Mouse (Mus musculus) embryonic facial prominence, embryonic 11.5 days (tissue): ENCODE measurements around the gene Bcl11b. TPM values are rescaled to one million over a fixed set of nuclear protein-coding genes. Genes with fewer than 3 reads are reported as not detected.

Source experiments
- ATAC-seq: fragments of 200-750 bp; cut with Nextera tagmentation; replicated peaks from 2 replicates; pipeline ENCODE4 v1.8.0; 2017; ENCODE audit warnings: low read depth; ENCODE audit not compliant: insufficient number of reproducible peaks, low FRiP score, low TSS enrichment
- DNase-seq: peaks from one replicate; pipeline ENCODE4 v3.0.0-alpha.2; 2015; ENCODE audit warnings: low spot score
- H3K27ac ChIP-seq: fragments of 300-500 bp; sonication (generic); replicated peaks from 2 replicates; pipeline ENCODE4 v1.5.1; 2014; ENCODE audit warnings: mild to moderate bottlenecking, low read depth, low read length, control low read depth
- H3K27me3 ChIP-seq: fragments of 300-500 bp; sonication (generic); 2 replicates; pipeline ENCODE4 v1.6.1; 2014; ENCODE audit warnings: mild to moderate bottlenecking, low read length, moderate library complexity, mixed read lengths; ENCODE audit not compliant: control insufficient read depth, insufficient read depth
- H3K36me3 ChIP-seq: fragments of 300-500 bp; sonication (generic); replicated peaks from 2 replicates; pipeline ENCODE4 v1.6.1; 2014; ENCODE audit warnings: low read depth, mild to moderate bottlenecking, low read length, moderate library complexity, mixed read lengths; ENCODE audit not compliant: control insufficient read depth, insufficient read depth
- H3K4me1 ChIP-seq: fragments of 300-500 bp; sonication (generic); 2 replicates; pipeline ENCODE4 v1.6.1; 2014; ENCODE audit warnings: low read length, mixed read lengths; ENCODE audit not compliant: control insufficient read depth, insufficient read depth
- H3K4me2 ChIP-seq: fragments of 300-500 bp; sonication (generic); 2 replicates; pipeline ENCODE4 v1.6.1; 2014; ENCODE audit warnings: low read depth, mild to moderate bottlenecking, control low read depth, low read length, moderate library complexity
- H3K4me3 ChIP-seq: fragments of 300-500 bp; sonication (generic); 2 replicates; pipeline ENCODE4 v1.5.1; 2014; ENCODE audit warnings: low read depth, low read length, control low read depth
- H3K9ac ChIP-seq: fragments of 300-500 bp; sonication (generic); replicated peaks from 2 replicates; pipeline ENCODE4 v1.6.1; 2014; ENCODE audit warnings: mild to moderate bottlenecking, control low read depth, low read length
- H3K9me3 ChIP-seq: fragments of 300-500 bp; sonication (generic); replicated peaks from 2 replicates; pipeline ENCODE4 v1.6.1; 2016; ENCODE audit warnings: mild to moderate bottlenecking, low read length, inconsistent platforms, mixed read lengths; ENCODE audit not compliant: control insufficient read depth
- WGBS: fragments of 180-500 bp; shearing (Covaris S2); extraction: QIAGEN DNeasy Blood & Tissue Kit; methylation state at CpG from one replicate; pipeline ENCODE4 v1.1.7; 2014; 5-methylcytosine and 5-hydroxymethylcytosine counted together
- polyA plus RNA-seq: library from polyadenylated mRNA; unstranded; fragments of >200 nt; fragmentation: Nextera tagmentation; extraction: Ambion mirVana; gene quantifications from 2 replicates; pipeline ENCODE4 v1.2.1, GENCODE M21; 2014

The Bcl11b gene
- polyA plus RNA-seq, 1 experiment from 2014 or later = 14.8 TPM

- Histone ChIP-seq H3K4me1 (peaks cover 9% of the 10 kb centered on the region; the same call in 1 of the 2 replicates), H3K36me3 (no peaks in the 10 kb centered on the region), H3K27ac (no peak overlapping the region), H3K9me3 (no peaks in the 10 kb centered on the region), H3K4me2 (no peak overlapping the region), H3K27me3 (no peaks in the 10 kb centered on the region), H3K4me3 (no peak overlapping the region), H3K9ac (no peak overlapping the region)
- DNase-seq (no peak), ATAC-seq (no peak)
- WGBS = 91% methylated on average over 3 of the region's 3 CpGs
Observed at GRCm38 (mm10) chr12:107891449-107891848, 112.0 kb downstream of the Bcl11b start.

- peaks cover 9% of the 10 kb centered on the region; the same call in 1 of the 2 replicates for H3K4me1 ChIP-seq
- DNase-seq (peak; percentile 52), ATAC-seq (peak; percentile 30; the same call in 1 of the 2 replicates)
- no peak overlapping the region for H3K9ac ChIP-seq
- no peaks in the 10 kb centered on the region for H3K27me3 ChIP-seq
- no peaks in the 10 kb centered on the region for H3K9me3 ChIP-seq
- H3K27ac ChIP-seq = no peak overlapping the region
- no peak overlapping the region for H3K4me2 ChIP-seq
- WGBS = 55% methylated on average over 7 of the region's 7 CpGs
- H3K36me3 ChIP-seq = no peaks in the 10 kb centered on the region
- no peak overlapping the region for H3K4me3 ChIP-seq
Observed at GRCm38 (mm10) chr12:107890326-107890725, 113.1 kb downstream of the Bcl11b start.

GRCm38 (mm10) chr12:107889841-107890240 lies 113.6 kb downstream of the Bcl11b start:
- 22% methylated on average over 10 of the region's 10 CpGs for WGBS
- peak; percentile 72 for ATAC-seq

GRCm38 (mm10) chr12:107888646-107889045 lies 114.8 kb downstream of the Bcl11b start:
- H3K9ac ChIP-seq = no peak overlapping the region
- no peak overlapping the region for H3K4me3 ChIP-seq
- H3K9me3 ChIP-seq = no peaks in the 10 kb centered on the region
- H3K27me3 ChIP-seq = no peaks in the 10 kb centered on the region
- ATAC-seq (no peak), DNase-seq (no peak)
- H3K4me1 ChIP-seq = peaks cover 9% of the 10 kb centered on the region; the same call in 1 of the 2 replicates
- no peaks in the 10 kb centered on the region for H3K36me3 ChIP-seq
- 46% methylated on average over 5 of the region's 5 CpGs for WGBS
- H3K4me2 ChIP-seq = no peak overlapping the region
- H3K27ac ChIP-seq = no peak overlapping the region

More at GRCm38 (mm10) chr12:107889841-107890240, 113.6 kb downstream of the Bcl11b start:
- H3K27ac ChIP-seq = peak overlapping the region; percentile 44
- no peaks in the 10 kb centered on the region for H3K27me3 ChIP-seq
- H3K9ac ChIP-seq = 0 out of 2 replicates have a peak overlapping the region, but pooled peaks have one; percentile 7
- H3K4me3 ChIP-seq = no peak overlapping the region
- no peak overlapping the region for H3K4me2 ChIP-seq
- DNase-seq = peak; percentile 67
- H3K36me3 ChIP-seq = no peaks in the 10 kb centered on the region
- peaks cover 9% of the 10 kb centered on the region; the same call in 1 of the 2 replicates for H3K4me1 ChIP-seq
- no peaks in the 10 kb centered on the region for H3K9me3 ChIP-seq

- H3K27ac ChIP-seq = no peak overlapping the region
- no peak overlapping the region for H3K4me3 ChIP-seq
- H3K4me2 ChIP-seq = no peak overlapping the region
- 76% methylated on average over 5 of the region's 5 CpGs for WGBS
- DNase-seq = no peak
- H3K27me3 ChIP-seq = no peaks in the 10 kb centered on the region
- H3K4me1 ChIP-seq = peaks cover 9% of the 10 kb centered on the region; the same call in 1 of the 2 replicates
- H3K36me3 ChIP-seq = no peaks in the 10 kb centered on the region
- H3K9ac ChIP-seq = no peak overlapping the region
- no peak for ATAC-seq
- no peaks in the 10 kb centered on the region for H3K9me3 ChIP-seq
Observed at GRCm38 (mm10) chr12:107888049-107888448, 115.4 kb downstream of the Bcl11b start.

- H3K4me1 ChIP-seq = peaks cover 9% of the 10 kb centered on the region; the same call in 1 of the 2 replicates
- WGBS = 52% methylated on average over 6 of the region's 6 CpGs
- H3K27ac ChIP-seq = no peak overlapping the region
- ATAC-seq = no peak
- H3K4me3 ChIP-seq = no peak overlapping the region
- no peaks in the 10 kb centered on the region for H3K27me3 ChIP-seq
- peak; percentile 19 for DNase-seq
- H3K9ac ChIP-seq = no peak overlapping the region
- H3K4me2 ChIP-seq = no peak overlapping the region
- no peaks in the 10 kb centered on the region for H3K36me3 ChIP-seq
- H3K9me3 ChIP-seq = no peaks in the 10 kb centered on the region
Observed at GRCm38 (mm10) chr12:107887621-107888020, 115.8 kb downstream of the Bcl11b start.

- Histone ChIP-seq H3K9ac (no peak overlapping the region), H3K4me2 (no peak overlapping the region), H3K9me3 (no peaks in the 10 kb centered on the region), H3K4me3 (no peak overlapping the region), H3K36me3 (no peaks in the 10 kb centered on the region), H3K27me3 (no peaks in the 10 kb centered on the region), H3K27ac (no peak overlapping the region), H3K4me1 (peaks cover 8% of the 10 kb centered on the region; the same call in 1 of the 2 replicates)
- 53% methylated on average over 6 of the region's 6 CpGs for WGBS
- DNase-seq (no peak), ATAC-seq (no peak)
Observed at GRCm38 (mm10) chr12:107884330-107885065, 118.9 kb downstream of the Bcl11b start.

- WGBS = 54% methylated on average over 9 of the region's 9 CpGs
- no peak overlapping the region for H3K4me3 ChIP-seq
- no peak for ATAC-seq
- H3K4me1 ChIP-seq = 0 out of 2 replicates have a peak, but pooled peaks cover 2% of the 10 kb centered on the region
- no peaks in the 10 kb centered on the region for H3K27me3 ChIP-seq
- no peak overlapping the region for H3K9ac ChIP-seq
- no peaks in the 10 kb centered on the region for H3K36me3 ChIP-seq
- H3K27ac ChIP-seq = no peak overlapping the region
- DNase-seq = peak; percentile 51
- H3K4me2 ChIP-seq = no peak overlapping the region; the same call in 1 of the 2 replicates
- H3K9me3 ChIP-seq = no peaks in the 10 kb centered on the region; the same call in 1 of the 2 replicates
Observed at GRCm38 (mm10) chr12:107881726-107882125, 121.7 kb downstream of the Bcl11b start.
